Mouse (Mus musculus) embryonic fibroblast, embryonic 13.5 days (primary cell): Measurements from ENCODE around the gene Wdr38.

Source experiments
- CTCF ChIP-seq: IDR thresholded peaks from 2 replicates; pipeline ENCODE4 v1.5.1; 2011; ENCODE audit warnings: mild to moderate bottlenecking, control low read depth, low read length, moderate library complexity, borderline replicate concordance; ENCODE audit not compliant: insufficient read depth
- POLR2A ChIP-seq: IDR thresholded peaks from 2 replicates; pipeline ENCODE4 v1.6.1; 2011; ENCODE audit warnings: low read depth, mild to moderate bottlenecking, control low read depth, low read length, moderate library complexity

DNA sequence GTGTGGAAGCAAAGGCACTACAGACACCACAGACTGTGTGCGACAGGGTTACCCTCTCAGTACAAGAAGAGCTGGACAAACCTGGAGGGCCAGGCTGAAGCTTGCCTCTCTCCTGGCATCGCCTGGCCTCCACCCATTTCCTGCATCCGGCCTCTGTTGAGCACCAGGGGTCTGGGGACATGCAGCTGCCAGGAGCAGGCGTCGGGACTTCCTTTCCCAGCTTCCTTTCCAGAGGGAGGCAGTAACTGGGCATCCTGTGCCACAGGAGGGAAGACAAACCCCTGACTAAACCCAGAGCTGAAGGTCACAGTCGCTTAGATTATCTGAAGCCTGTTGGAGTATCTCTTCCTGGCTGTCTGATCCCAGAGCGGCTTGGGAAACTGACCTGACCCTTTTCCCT is 49.7 kb upstream of the Wdr38 start:
- TF ChIP-seq CTCF (no peak), POLR2A (no peak)
